Mouse (Mus musculus) cerebellum, adult 2 months (tissue): ENCODE data around the gene Apaf1.

ENCODE experiments used
- CTCF ChIP-seq: fragments of 200-500 bp; IDR thresholded peaks from 2 replicates; pipeline ENCODE4 v1.5.1; 2011; ENCODE audit warnings: low read depth, mild to moderate bottlenecking, control low read depth, low read length, moderate library complexity, borderline replicate concordance; ENCODE audit not compliant: insufficient read depth
- POLR2A ChIP-seq: fragments of 200-500 bp; IDR thresholded peaks from 2 replicates; pipeline ENCODE4 v1.6.1; 2011; ENCODE audit warnings: low read length, control low read depth, borderline replicate concordance; ENCODE audit not compliant: insufficient read depth

GRCm38 (mm10) chr10:91080540-91080939, 2.0 kb downstream of the Apaf1 start:
- TF ChIP-seq CTCF (no peak), POLR2A (no peak)
